Mouse (Mus musculus): Measurements from ENCODE around the gene Bco2. TPM values are rescaled to one million over a fixed set of nuclear protein-coding genes. Genes with fewer than 3 reads are reported as not detected.

The Bco2 gene
- polyA plus RNA-seq, 1 experiment = 0.70 TPM

DNA sequence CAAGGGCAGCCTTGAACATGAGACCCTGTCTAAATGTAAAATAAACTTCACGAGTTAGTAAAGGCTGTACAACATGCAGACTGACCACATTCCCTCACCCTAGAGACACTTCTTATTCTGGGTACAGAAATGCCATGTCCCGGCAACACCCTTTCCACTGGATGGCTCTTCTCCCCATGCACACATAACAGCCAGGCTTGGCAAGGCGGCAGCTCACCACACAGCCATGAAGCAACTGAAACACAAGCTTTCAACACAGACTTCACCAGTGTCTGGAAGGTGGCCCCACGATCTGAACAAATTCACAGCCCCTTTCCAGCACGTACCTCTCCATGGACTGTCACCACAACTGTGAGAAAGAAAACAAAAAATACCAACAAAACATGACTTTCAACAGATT is 30.0 kb downstream of the Bco2 start:
- TF ChIP-seq CTCF (IDR thresholded peaks at IDR 0.05; ENCODE audit: insufficient read depth, low read length) (no peak), POLR2A (IDR thresholded peaks at IDR 0.05; ENCODE audit: borderline replicate concordance, extremely low read depth, low read depth, low read length) (no peak)
- WGBS = 84% methylated on average over 5 of the region's 5 CpGs

DNA sequence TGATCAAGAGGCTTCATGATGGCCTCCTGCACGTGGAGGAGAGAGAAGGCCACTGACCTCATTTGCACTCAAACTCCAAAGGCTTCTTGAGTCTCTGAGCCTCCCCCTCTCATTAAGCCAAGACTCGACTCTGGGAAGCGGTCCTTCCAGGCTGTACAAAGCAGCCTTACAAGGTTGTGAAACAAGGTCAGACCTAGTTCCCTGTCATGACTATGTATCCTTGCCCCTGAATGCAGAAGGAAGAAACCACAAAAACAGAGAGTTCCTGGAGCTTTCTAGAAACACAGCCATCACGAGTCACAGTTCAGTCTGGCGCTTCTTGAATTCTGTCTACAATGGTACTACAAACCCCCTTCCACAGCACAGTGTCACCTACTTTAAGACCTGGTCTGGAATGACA is 32.4 kb downstream of the Bco2 start:
- TF ChIP-seq CTCF (IDR thresholded peaks at IDR 0.05; ENCODE audit: insufficient read depth, low read length) (no peak), POLR2A (IDR thresholded peaks at IDR 0.05; ENCODE audit: borderline replicate concordance, extremely low read depth, low read depth, low read length) (no peak)
- WGBS = 69% methylated on average over 5 of the region's 5 CpGs
- H3K4me3 ChIP-seq (replicated peaks; ENCODE audit: extremely low read depth, low read depth, low read length) = no peak overlapping the region
- peaks cover under 1% of the 10 kb centered on the region; the same call in 1 of the 2 replicates for H3K4me1 ChIP-seq (ENCODE audit: control insufficient read depth, insufficient read depth, low read length)
- no peak for DNase-seq

More for the DNA sequence above, 30.0 kb downstream of the Bco2 start:
- peaks cover 4% of the 10 kb centered on the region; the same call in 1 of the 2 replicates for H3K4me1 ChIP-seq (ENCODE audit: control insufficient read depth, insufficient read depth, low read length)
- no peak for DNase-seq
- no peak overlapping the region for H3K4me3 ChIP-seq (replicated peaks; ENCODE audit: extremely low read depth, low read depth, low read length)

DNA sequence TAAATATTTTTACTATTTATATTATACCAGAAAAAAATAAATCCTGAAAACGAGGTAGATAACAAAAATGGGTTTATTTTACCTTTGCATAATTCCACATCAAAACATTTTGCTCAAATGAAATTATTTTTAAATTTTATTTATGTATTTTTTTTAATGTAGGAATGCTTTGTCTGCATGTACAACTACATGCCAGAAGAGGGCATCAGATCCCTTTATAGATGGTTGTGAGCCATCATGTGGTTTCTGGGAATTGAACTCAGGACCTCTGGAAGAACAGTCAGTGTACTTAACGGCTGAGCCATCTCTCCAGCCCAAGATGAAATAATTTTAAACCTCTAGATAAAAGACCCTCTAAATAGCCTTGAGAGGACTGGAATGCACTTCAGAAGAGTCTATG is 33.4 kb downstream of the Bco2 start:
- Histone ChIP-seq H3K4me3 (replicated peaks; ENCODE audit: extremely low read depth, low read depth, low read length) (no peak overlapping the region), H3K4me1 (ENCODE audit: control insufficient read depth, insufficient read depth, low read length) (no peaks in the 10 kb centered on the region)
- WGBS = 42% methylated on average over 2 of the region's 2 CpGs
- no peak for TF ChIP-seq CTCF (IDR thresholded peaks at IDR 0.05; ENCODE audit: insufficient read depth, low read length)
- TF ChIP-seq POLR2A (IDR thresholded peaks at IDR 0.05; ENCODE audit: borderline replicate concordance, extremely low read depth, low read depth, low read length) = no peak
- no peak for DNase-seq

DNA sequence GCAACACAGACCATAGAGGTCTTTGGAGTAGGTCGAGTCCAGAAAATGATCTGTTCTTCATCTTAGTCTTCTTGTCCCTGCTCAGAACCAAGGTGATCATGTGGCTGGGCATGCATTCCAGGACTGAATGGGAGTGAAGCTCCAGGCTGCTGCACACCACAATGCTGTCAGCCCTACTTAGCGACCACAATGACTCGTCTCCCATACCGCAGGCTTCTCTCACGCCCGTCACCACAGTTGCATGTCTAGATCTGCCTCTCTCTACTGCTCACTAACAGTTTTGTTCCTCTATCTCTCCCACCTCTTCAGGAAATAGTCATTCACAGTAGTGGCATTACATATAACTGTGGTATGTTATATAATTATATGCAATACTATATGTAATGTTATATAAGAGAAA is 34.2 kb downstream of the Bco2 start:
- TF ChIP-seq CTCF (IDR thresholded peaks at IDR 0.05; ENCODE audit: insufficient read depth, low read length) (no peak), POLR2A (IDR thresholded peaks at IDR 0.05; ENCODE audit: borderline replicate concordance, extremely low read depth, low read depth, low read length) (no peak)
- Histone ChIP-seq H3K4me3 (replicated peaks; ENCODE audit: extremely low read depth, low read depth, low read length) (no peak overlapping the region), H3K4me1 (ENCODE audit: control insufficient read depth, insufficient read depth, low read length) (no peaks in the 10 kb centered on the region)
- no peak for DNase-seq
- WGBS = 76% methylated on average over 6 of the region's 6 CpGs

DNA sequence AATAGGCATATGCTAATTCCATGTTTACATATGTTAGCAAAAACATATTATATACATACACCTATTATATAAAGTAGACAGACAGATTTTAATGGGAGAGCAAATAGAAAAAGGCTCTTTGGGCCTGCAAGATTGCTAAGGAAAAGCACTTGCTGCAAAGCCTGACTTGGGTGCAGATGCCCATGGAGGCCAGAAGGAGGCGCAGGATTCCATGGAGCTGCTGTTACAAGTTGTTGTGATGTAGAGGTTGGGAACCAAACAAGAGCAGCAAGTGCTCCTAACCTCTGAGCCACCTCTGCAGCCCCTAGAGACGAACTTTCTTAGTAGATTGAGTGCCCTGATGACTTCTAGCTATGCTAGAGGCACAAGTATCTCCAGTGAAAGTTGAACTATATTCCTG is 36.2 kb downstream of the Bco2 start:
- Histone ChIP-seq H3K4me3 (replicated peaks; ENCODE audit: extremely low read depth, low read depth, low read length) (no peak overlapping the region), H3K4me1 (ENCODE audit: control insufficient read depth, insufficient read depth, low read length) (no peaks in the 10 kb centered on the region)
- no peak for DNase-seq
- TF ChIP-seq POLR2A (IDR thresholded peaks at IDR 0.05; ENCODE audit: borderline replicate concordance, extremely low read depth, low read depth, low read length) = no peak
- TF ChIP-seq CTCF (IDR thresholded peaks at IDR 0.05; ENCODE audit: insufficient read depth, low read length) = peak; percentile 75
- WGBS = 28% methylated on average over 2 of the region's 2 CpGs

DNA sequence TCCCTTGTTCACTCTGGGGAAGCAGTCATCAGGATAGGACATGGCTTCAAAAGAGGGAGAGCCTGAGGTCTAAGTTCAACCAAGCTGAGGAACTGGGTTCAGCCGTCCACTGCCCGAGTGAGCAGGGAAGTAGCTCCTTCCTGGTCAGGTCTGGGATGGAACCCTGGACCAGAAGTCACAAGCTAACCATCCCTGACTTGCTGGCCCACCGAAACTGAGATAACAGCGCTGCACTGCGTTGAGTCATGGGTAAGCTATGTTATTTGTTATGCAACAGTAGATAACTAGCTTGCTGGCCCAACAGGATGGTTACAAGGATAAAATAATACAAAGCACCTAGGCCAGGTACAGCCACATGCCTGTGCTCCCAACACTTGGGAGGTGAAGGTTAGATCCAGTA is 39.5 kb downstream of the Bco2 start:
- no peak for TF ChIP-seq POLR2A (IDR thresholded peaks at IDR 0.05; ENCODE audit: borderline replicate concordance, extremely low read depth, low read depth, low read length)
- TF ChIP-seq CTCF (IDR thresholded peaks at IDR 0.05; ENCODE audit: insufficient read depth, low read length) = no peak
- DNase-seq = no peak
- H3K4me3 ChIP-seq (replicated peaks; ENCODE audit: extremely low read depth, low read depth, low read length) = no peak overlapping the region
- no peaks in the 10 kb centered on the region for H3K4me1 ChIP-seq (ENCODE audit: control insufficient read depth, insufficient read depth, low read length)
- 63% methylated on average over 5 of the region's 5 CpGs for WGBS

DNA sequence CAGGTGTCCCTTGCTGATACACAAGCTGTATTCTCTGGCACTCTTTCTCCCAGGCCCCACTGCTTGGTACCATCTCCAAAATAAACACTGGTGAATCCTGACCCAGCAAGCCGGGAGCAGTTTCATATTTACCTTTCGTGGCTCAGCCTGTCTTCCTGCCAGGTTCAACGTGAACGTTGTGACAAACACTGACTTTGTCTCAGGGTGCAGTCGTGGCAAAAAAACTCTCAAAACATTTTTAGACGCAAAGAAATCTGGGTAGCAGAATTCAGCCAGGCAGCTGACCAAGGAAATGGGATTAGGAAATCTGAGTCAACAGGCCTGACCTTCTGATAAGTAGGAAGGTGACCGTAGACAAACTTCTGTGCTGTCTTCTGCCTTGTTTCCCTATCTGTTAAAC is 47.4 kb downstream of the Bco2 start:
- no peaks in the 10 kb centered on the region for H3K4me1 ChIP-seq (ENCODE audit: control insufficient read depth, insufficient read depth, low read length)
- no peak for TF ChIP-seq POLR2A (IDR thresholded peaks at IDR 0.05; ENCODE audit: borderline replicate concordance, extremely low read depth, low read depth, low read length)
- TF ChIP-seq CTCF (IDR thresholded peaks at IDR 0.05; ENCODE audit: insufficient read depth, low read length) = no peak
- no peak for DNase-seq
- H3K4me3 ChIP-seq (replicated peaks; ENCODE audit: extremely low read depth, low read depth, low read length) = no peak overlapping the region
- 27% methylated on average over 7 of the region's 7 CpGs for WGBS

DNA sequence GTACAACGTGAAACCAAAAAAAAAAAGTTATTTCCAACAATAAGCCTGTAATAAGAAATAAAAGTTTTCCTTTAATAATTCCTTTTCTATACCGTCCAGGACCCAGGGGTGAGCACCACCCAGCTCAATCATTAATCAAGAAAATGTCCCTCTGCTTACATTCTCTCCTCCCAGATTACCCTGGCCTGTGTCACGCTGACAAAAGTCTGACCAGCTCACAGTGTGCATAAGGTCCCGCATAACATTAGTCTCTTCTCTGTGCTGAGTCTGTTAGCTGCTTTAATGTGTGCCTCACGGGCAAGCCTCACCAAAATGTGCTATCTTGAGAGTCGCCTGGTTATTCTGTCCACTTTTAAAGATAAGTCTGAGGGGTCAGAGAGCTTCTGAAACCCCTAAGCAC is 49.6 kb downstream of the Bco2 start:
- no peak for TF ChIP-seq CTCF (IDR thresholded peaks at IDR 0.05; ENCODE audit: insufficient read depth, low read length)
- TF ChIP-seq POLR2A (IDR thresholded peaks at IDR 0.05; ENCODE audit: borderline replicate concordance, extremely low read depth, low read depth, low read length) = no peak
- 53% methylated on average over 6 of the region's 6 CpGs for WGBS
- H3K4me1 ChIP-seq (ENCODE audit: control insufficient read depth, insufficient read depth, low read length) = no peaks in the 10 kb centered on the region
- no peak for DNase-seq
- no peak overlapping the region for H3K4me3 ChIP-seq (replicated peaks; ENCODE audit: extremely low read depth, low read depth, low read length)

DNA sequence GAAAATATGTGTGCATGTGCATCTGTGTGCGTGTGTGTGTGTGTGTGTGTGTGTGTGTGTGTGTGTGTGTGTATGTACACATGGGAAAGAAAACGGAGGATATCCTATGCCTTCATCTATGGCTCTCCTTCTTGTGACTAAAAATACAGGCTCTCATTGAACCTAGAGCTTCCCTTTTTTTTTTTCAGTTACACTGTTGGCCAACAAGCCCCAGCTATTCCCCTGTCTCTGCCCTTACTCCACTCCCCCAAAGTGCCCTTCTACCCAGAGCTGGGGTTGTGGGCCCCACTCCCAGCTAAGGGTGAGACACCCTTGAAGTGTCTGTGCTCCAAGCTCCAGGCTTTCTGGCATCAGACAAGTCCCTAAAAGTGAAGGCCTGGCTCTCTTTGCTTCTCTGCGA is 52.0 kb downstream of the Bco2 start:
- TF ChIP-seq CTCF (IDR thresholded peaks at IDR 0.05; ENCODE audit: insufficient read depth, low read length) = no peak
- no peak for TF ChIP-seq POLR2A (IDR thresholded peaks at IDR 0.05; ENCODE audit: borderline replicate concordance, extremely low read depth, low read depth, low read length)
- WGBS = 78% methylated on average over 3 of the region's 3 CpGs
- no peak for DNase-seq
- Histone ChIP-seq H3K4me3 (replicated peaks; ENCODE audit: extremely low read depth, low read depth, low read length) (no peak overlapping the region), H3K4me1 (ENCODE audit: control insufficient read depth, insufficient read depth, low read length) (no peaks in the 10 kb centered on the region)

DNA sequence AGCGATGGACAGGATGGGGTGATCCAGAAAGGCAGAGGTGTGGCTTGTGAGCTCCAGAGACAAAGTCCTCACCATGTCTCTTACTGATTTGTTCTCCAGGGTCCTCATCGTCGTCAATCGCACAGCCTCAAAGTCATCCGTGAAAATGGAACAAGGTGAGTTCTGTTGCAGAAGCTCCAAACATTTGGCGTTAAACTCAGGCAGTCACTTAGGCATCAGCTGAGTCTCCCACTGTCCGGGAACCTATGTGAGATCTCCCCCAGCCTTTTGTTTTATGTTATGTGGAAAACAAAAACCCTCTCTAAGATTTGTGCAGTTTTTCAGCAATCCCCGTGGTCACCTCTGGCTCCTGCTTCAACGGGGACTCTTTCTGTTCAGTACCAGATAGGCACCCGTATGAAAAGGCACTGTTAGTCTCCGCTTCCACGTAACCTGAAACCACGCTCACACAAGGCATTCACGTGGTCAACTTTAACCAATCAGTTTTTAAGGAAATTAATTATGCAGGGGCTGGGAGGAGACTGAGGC is 53.9 kb downstream of the Bco2 start:
- no peak for TF ChIP-seq POLR2A (IDR thresholded peaks at IDR 0.05; ENCODE audit: borderline replicate concordance, extremely low read depth, low read depth, low read length)
- TF ChIP-seq CTCF (IDR thresholded peaks at IDR 0.05; ENCODE audit: insufficient read depth, low read length) = no peak
- Histone ChIP-seq H3K4me3 (replicated peaks; ENCODE audit: extremely low read depth, low read depth, low read length) (no peak overlapping the region), H3K4me1 (ENCODE audit: control insufficient read depth, insufficient read depth, low read length) (no peaks in the 10 kb centered on the region)
- DNase-seq = no peak
- WGBS = 18% methylated on average over 14 of the region's 14 CpGs
